Mouse (Mus musculus) ES-Bruce4 (cell line): ENCODE results near the gene Prkch. TPM values are rescaled to one million over a fixed set of nuclear protein-coding genes. Genes with fewer than 3 reads are reported as not detected.
A peak's percentile ranks its signal among the peaks of the same experiment; 100 is the strongest.
"Not testable (repeated sequence)": the region's sequence is repeated elsewhere in the genome, so short reads cannot be mapped to it uniquely, and the experiment has no call there.

Experiments
- H3K27ac ChIP-seq: 2 replicates; pipeline ENCODE4 v1.5.1; 2012; ENCODE audit warnings: low read length, inconsistent platforms; ENCODE audit not compliant: insufficient read depth
- H3K27me3 ChIP-seq: 2 replicates; pipeline ENCODE4 v1.6.1; 2012; ENCODE audit warnings: mild to moderate bottlenecking, low read length, inconsistent platforms; ENCODE audit not compliant: control insufficient read depth, poor library complexity, insufficient read depth, severe bottlenecking
- H3K36me3 ChIP-seq: 2 replicates; pipeline ENCODE4 v1.6.1; 2012; ENCODE audit warnings: inconsistent platforms, mild to moderate bottlenecking, low read length, moderate library complexity; ENCODE audit not compliant: control insufficient read depth, poor library complexity, insufficient read depth, severe bottlenecking
- H3K4me1 ChIP-seq: one replicate; pipeline ENCODE4 v1.8.1; 2011; ENCODE audit warnings: low read length; ENCODE audit not compliant: control insufficient read depth, insufficient read depth
- H3K4me3 ChIP-seq: 2 replicates; pipeline ENCODE4 v1.5.1; 2011; ENCODE audit warnings: low read depth, mild to moderate bottlenecking, low read length
- H3K9ac ChIP-seq: 2 replicates; pipeline ENCODE4 v1.6.1; 2012; ENCODE audit warnings: low read depth, mild to moderate bottlenecking, inconsistent platforms; ENCODE audit not compliant: poor library complexity, severe bottlenecking
- H3K9me3 ChIP-seq: replicated peaks from 2 replicates; pipeline ENCODE4 v1.6.1; 2012; ENCODE audit warnings: mild to moderate bottlenecking, low read length, inconsistent platforms; ENCODE audit not compliant: control insufficient read depth, poor library complexity, insufficient read depth, severe bottlenecking
- CTCF ChIP-seq: IDR thresholded peaks from one replicate; pipeline ENCODE4 v1.8.1; 2011; ENCODE audit warnings: low read depth, low read length
- EP300 ChIP-seq: IDR thresholded peaks from 2 replicates; pipeline ENCODE4 v1.6.1; 2011; ENCODE audit warnings: low read depth, low read length; ENCODE audit not compliant: insufficient read depth
- POLR2A ChIP-seq: IDR thresholded peaks from one replicate; pipeline ENCODE4 v1.8.1; 2011; ENCODE audit warnings: low read length; ENCODE audit not compliant: insufficient read depth
- polyA plus RNA-seq: library from polyadenylated mRNA; stranded (reverse); fragments of >200 nt; gene quantifications from 2 replicates; pipeline ENCODE4 v1.2.4, GENCODE M21; 2011; ENCODE audit warnings: low read depth; ENCODE audit not compliant: missing spikeins, insufficient read depth, insufficient read length

The Prkch gene
- 1.5 and 1.8 TPM in 2 replicates for polyA plus RNA-seq

GRCm38 (mm10) chr12:73584610-73585240 is at the start of gene Prkch:
Gene Prkch (plus strand): TSS chr12:73584796.
- no peak within 1 kb of the TSS for H3K27ac ChIP-seq
- no peaks in the 10 kb centered on the region for H3K9me3 ChIP-seq
- H3K9ac ChIP-seq = peak within 1 kb of the TSS; percentile 61
- peaks cover 11% of the 10 kb centered on the region; the same call in 1 of the 2 replicates for H3K27me3 ChIP-seq
- peak; percentile 13 for TF ChIP-seq CTCF
- no peak for TF ChIP-seq EP300
- H3K4me3 ChIP-seq = peak within 1 kb of the TSS; percentile 60
- no peaks in the 10 kb centered on the region for H3K4me1 ChIP-seq
- H3K36me3 ChIP-seq = no peaks in the 10 kb centered on the region

- peak overlapping the region; percentile 32; the same call in 1 of the 2 replicates for H3K4me3 ChIP-seq
These were observed 47.0 kb upstream of the Prkch start for GRCm38 (mm10) chr12:73537499-73538138.

GRCm38 (mm10) chr12:73538139-73538508 is 46.5 kb upstream of the Prkch start:
- H3K27me3 ChIP-seq, H3K27ac ChIP-seq, H3K4me1 ChIP-seq, H3K9me3 ChIP-seq, H3K9ac ChIP-seq, H3K36me3 ChIP-seq: not testable (repeated sequence)
- H3K4me3 ChIP-seq = peak overlapping the region; percentile 32; the same call in 1 of the 2 replicates

More at GRCm38 (mm10) chr12:73537499-73538138, 47.0 kb upstream of the Prkch start:
- Histone ChIP-seq H3K27me3 (no peaks in the 10 kb centered on the region), H3K4me1 (no peaks in the 10 kb centered on the region), H3K9ac (no peak overlapping the region), H3K27ac (no peak overlapping the region), H3K9me3 (no peaks in the 10 kb centered on the region), H3K36me3 (no peaks in the 10 kb centered on the region)
- TF ChIP-seq EP300 = no peak
- peak; percentile 51 for TF ChIP-seq CTCF
- no peak for TF ChIP-seq POLR2A

GRCm38 (mm10) chr12:73539151-73539550 is 45.4 kb upstream of the Prkch start:
- no peaks in the 10 kb centered on the region for H3K4me1 ChIP-seq
- no peak overlapping the region for H3K9ac ChIP-seq
- H3K36me3 ChIP-seq = no peaks in the 10 kb centered on the region

GRCm38 (mm10) chr12:73540402-73540801 is 44.2 kb upstream of the Prkch start:
- no peak for TF ChIP-seq CTCF
- no peak for TF ChIP-seq POLR2A
- no peak for TF ChIP-seq EP300
- H3K9ac ChIP-seq = no peak overlapping the region
- H3K9me3 ChIP-seq = no peaks in the 10 kb centered on the region
- H3K4me1 ChIP-seq = peaks cover 1% of the 10 kb centered on the region
- no peak overlapping the region for H3K4me3 ChIP-seq
- no peaks in the 10 kb centered on the region for H3K36me3 ChIP-seq
- no peaks in the 10 kb centered on the region; the same call in 1 of the 2 replicates for H3K27me3 ChIP-seq
- no peak overlapping the region for H3K27ac ChIP-seq

More at GRCm38 (mm10) chr12:73539151-73539550, 45.4 kb upstream of the Prkch start:
- H3K27me3 ChIP-seq = no peaks in the 10 kb centered on the region
- no peak overlapping the region; the same call in 1 of the 2 replicates for H3K4me3 ChIP-seq
- no peak overlapping the region for H3K27ac ChIP-seq
- H3K9me3 ChIP-seq = no peaks in the 10 kb centered on the region
- no peak for TF ChIP-seq EP300
- no peak for TF ChIP-seq POLR2A

GRCm38 (mm10) chr12:73543191-73543590 is 41.4 kb upstream of the Prkch start:
- no peak overlapping the region for H3K27ac ChIP-seq
- no peaks in the 10 kb centered on the region for H3K9me3 ChIP-seq
- H3K27me3 ChIP-seq = no peaks in the 10 kb centered on the region; the same call in 1 of the 2 replicates
- no peak overlapping the region for H3K9ac ChIP-seq
- no peak for TF ChIP-seq EP300
- H3K4me1 ChIP-seq = peaks cover 1% of the 10 kb centered on the region
- no peaks in the 10 kb centered on the region for H3K36me3 ChIP-seq
- H3K4me3 ChIP-seq = no peak overlapping the region
